Mouse (Mus musculus) forebrain, embryonic 12.5 days (tissue): ENCODE data around the gene Dnah11. TPM values are rescaled to one million over a fixed set of nuclear protein-coding genes. Genes with fewer than 3 reads are reported as not detected.

ENCODE experiments used
- ATAC-seq: fragments of 200-750 bp; cut with Nextera tagmentation; 2 replicates; pipeline ENCODE4 v1.8.0; 2017; ENCODE audit warnings: moderate TSS enrichment; ENCODE audit not compliant: low FRiP score
- H3K27ac ChIP-seq: fragments of 300-500 bp; sonication (generic); 2 replicates; pipeline ENCODE4 v1.5.1; 2016; ENCODE audit warnings: mild to moderate bottlenecking
- H3K27me3 ChIP-seq: fragments of 300-500 bp; sonication (generic); 2 replicates; pipeline ENCODE4 v1.6.1; 2016; ENCODE audit warnings: mild to moderate bottlenecking
- H3K36me3 ChIP-seq: fragments of 300-500 bp; sonication (generic); replicated peaks from 2 replicates; pipeline ENCODE4 v1.6.1; 2016; ENCODE audit warnings: mild to moderate bottlenecking
- H3K4me1 ChIP-seq: fragments of 300-500 bp; sonication (generic); 2 replicates; pipeline ENCODE4 v1.6.1; 2016
- H3K4me2 ChIP-seq: fragments of 300-500 bp; sonication (generic); 2 replicates; pipeline ENCODE4 v1.6.1; 2016; ENCODE audit warnings: mild to moderate bottlenecking, moderate library complexity
- H3K4me3 ChIP-seq: fragments of 300-500 bp; sonication (generic); replicated peaks from 2 replicates; pipeline ENCODE4 v1.5.1; 2016; ENCODE audit warnings: mild to moderate bottlenecking
- H3K9ac ChIP-seq: fragments of 300-500 bp; sonication (generic); 2 replicates; pipeline ENCODE4 v1.6.1; 2016; ENCODE audit warnings: mild to moderate bottlenecking
- H3K9me3 ChIP-seq: fragments of 300-500 bp; sonication (generic); 2 replicates; pipeline ENCODE4 v1.6.1; 2016
- WGBS: fragments of 180-500 bp; shearing (Covaris S2); methylation state at CpG from one replicate; pipeline ENCODE4 v1.1.7; 2016; 5-methylcytosine and 5-hydroxymethylcytosine counted together
- polyA plus RNA-seq: library from polyadenylated mRNA; unstranded; fragments of >200 nt; fragmentation: Nextera tagmentation; extraction: Ambion mirVana; gene quantifications from 2 replicates; pipeline ENCODE4 v1.2.1, GENCODE M21; 2016

The Dnah11 gene
- polyA plus RNA-seq: 0.15 and 0.81 TPM in 2 replicates

DNA sequence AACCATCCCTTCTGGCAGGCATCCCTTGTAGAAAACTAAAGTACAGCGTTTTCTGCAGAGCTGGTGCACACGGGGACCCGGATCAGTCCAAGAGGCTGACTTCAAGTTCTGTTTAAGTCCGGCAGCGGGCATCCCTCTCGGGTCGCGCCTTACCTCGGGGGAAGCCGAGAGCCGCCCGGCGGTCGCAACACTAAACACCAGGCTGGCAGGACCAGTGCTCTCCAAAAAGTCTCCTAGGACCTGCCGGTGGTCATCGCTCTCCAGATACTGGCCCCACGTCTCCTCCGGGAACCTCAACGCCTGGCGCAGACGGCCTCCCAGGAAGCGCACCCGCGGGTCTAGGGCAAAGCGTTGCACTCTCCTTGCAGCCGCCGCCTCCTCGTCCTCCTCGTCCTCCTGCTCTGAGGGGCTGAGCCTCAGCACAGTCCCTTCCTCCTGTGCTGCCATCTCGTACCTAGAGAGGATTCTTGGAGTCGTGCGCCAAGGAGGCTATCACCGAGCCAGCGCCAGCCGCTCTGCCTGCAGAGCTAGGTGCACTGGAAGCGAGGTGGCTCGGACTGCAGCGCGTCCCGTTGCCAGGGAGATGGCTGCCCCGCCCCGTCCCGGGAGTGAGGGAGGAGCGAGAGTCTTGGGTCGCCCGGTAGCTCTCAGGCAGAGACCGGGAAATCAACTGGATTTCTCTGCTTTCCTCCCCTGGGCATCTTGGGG is at the start of gene Dnah11:
Gene Dnah11, minus strand, starts transcription at position 658 of the 708 bp plus-strand sequence.
- Histone ChIP-seq H3K9me3 (no peaks in the 10 kb centered on the region), H3K27ac (no peak within 1 kb of the TSS), H3K9ac (peak within 1 kb of the TSS; percentile 45), H3K27me3 (peaks cover 49% of the 10 kb centered on the region), H3K4me2 (peak within 1 kb of the TSS; percentile 95), H3K4me3 (peak within 1 kb of the TSS; percentile 52), H3K4me1 (peaks cover 6% of the 10 kb centered on the region; the same call in 1 of the 2 replicates), H3K36me3 (no peaks in the 10 kb centered on the region)
- ATAC-seq: peak; percentile 99
- WGBS: under 1% methylated on average over 47 of the region's 47 CpGs

DNA sequence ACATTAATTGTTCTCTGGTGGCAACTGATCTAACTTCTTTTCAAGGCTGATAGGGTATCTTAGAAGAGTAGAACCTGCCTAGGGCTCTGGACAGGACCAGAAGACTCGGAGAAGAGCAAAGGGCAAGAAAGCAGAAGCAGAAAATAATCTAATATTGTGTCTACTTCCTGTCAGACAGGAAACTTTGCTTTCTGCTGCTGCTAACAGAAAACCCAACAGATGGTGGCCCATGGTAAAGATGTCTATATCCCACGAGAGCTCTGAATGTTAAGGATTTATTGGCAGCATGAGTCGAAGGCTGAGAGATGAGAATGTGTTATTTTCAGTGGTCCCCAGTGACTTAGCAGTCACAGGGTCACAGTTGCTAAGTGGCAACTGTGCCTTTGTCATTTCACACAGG is 22.3 kb upstream of the Dnah11 start:
- no peak overlapping the region for H3K4me2 ChIP-seq
- no peaks in the 10 kb centered on the region for H3K27me3 ChIP-seq
- H3K9me3 ChIP-seq: no peaks in the 10 kb centered on the region
- no peak overlapping the region for H3K4me3 ChIP-seq
- H3K9ac ChIP-seq: no peak overlapping the region
- no peak overlapping the region for H3K27ac ChIP-seq
- H3K36me3 ChIP-seq: no peaks in the 10 kb centered on the region
- no peak for ATAC-seq
- 69% methylated on average over 3 of the region's 3 CpGs for WGBS
- H3K4me1 ChIP-seq: 0 out of 2 replicates have a peak, but pooled peaks cover 3% of the 10 kb centered on the region

DNA sequence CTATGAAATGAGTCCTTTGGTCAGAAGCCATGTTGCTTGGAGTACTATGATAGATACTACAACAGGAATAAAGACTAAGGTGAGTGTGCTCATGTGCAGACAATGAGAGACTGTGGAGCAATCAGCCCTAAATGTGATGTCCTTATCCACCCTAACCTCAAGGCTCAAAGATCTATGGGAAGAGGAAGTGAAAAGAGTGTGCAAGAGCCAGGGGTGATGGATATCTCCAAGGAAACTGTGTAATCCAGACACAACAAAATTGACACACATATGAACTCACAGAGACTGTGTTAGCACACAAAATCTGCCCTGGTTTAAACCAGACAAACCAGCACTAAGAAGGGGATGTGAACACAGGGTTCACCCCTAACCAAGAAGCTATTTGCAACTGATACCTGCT is 21.2 kb upstream of the Dnah11 start:
- no peak for ATAC-seq
- Histone ChIP-seq H3K36me3 (no peaks in the 10 kb centered on the region), H3K9ac (no peak overlapping the region)

DNA sequence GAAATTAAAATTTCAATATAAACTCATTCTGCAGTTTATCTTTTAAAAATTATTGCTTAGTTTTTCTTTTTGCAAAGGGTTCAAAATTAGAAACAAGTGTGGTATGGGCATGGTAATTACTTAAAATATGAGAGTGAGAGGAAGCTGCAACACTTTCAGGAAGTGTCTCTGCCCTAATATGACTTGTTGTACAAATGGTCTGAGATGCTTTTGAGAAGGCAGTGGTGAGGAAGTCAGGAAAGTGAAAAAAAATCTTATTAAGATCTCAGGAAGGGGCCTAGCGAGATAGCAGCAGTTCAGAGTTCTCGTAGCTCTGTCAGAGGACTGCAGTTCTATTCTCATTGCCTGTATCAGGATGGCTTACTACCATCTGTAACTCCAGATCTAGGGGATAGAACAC is 13.3 kb upstream of the Dnah11 start:
- H3K27ac ChIP-seq: no peak overlapping the region
- no peak overlapping the region for H3K9ac ChIP-seq
- no peaks in the 10 kb centered on the region for H3K27me3 ChIP-seq
- no peak overlapping the region for H3K4me3 ChIP-seq
- no peak overlapping the region for H3K4me2 ChIP-seq
- WGBS: 97% methylated on average over 2 of the region's 2 CpGs
- ATAC-seq: no peak
- no peaks in the 10 kb centered on the region for H3K9me3 ChIP-seq
- H3K4me1 ChIP-seq: no peaks in the 10 kb centered on the region
- no peaks in the 10 kb centered on the region for H3K36me3 ChIP-seq

More for the DNA sequence above, 21.2 kb upstream of the Dnah11 start:
- H3K4me2 ChIP-seq: no peak overlapping the region
- no peak overlapping the region for H3K4me3 ChIP-seq
- H3K9me3 ChIP-seq: no peaks in the 10 kb centered on the region
- no peaks in the 10 kb centered on the region for H3K27me3 ChIP-seq
- H3K4me1 ChIP-seq: 0 out of 2 replicates have a peak, but pooled peaks cover 3% of the 10 kb centered on the region
- H3K27ac ChIP-seq: no peak overlapping the region

DNA sequence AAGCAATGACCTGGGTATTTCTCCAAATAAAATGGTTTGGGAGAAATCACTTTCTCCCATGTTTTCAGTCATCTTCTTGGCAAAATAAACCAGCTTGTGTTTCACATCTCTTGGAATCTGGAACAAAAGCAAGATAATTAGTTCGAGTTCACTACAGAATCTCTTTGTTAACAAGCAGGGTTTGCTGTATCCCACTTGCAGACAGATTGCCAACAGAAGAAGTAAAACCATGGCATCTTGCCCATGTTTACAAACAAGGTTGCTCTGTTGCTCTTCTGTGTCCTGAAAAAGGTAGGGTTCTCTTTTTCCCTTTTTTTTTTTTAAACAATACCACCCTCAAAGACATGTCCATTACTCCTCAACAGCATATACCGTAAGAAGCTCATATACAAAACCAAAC is 2.3 kb downstream of the Dnah11 start:
- Histone ChIP-seq H3K27me3 (peaks cover 58% of the 10 kb centered on the region), H3K9ac (no peak overlapping the region), H3K9me3 (no peaks in the 10 kb centered on the region), H3K4me1 (peaks cover 6% of the 10 kb centered on the region; the same call in 1 of the 2 replicates), H3K36me3 (no peaks in the 10 kb centered on the region), H3K27ac (no peak overlapping the region), H3K4me3 (no peak overlapping the region), H3K4me2 (no peak overlapping the region)
- ATAC-seq: no peak
- WGBS: 55% methylated on average over 2 of the region's 2 CpGs

DNA sequence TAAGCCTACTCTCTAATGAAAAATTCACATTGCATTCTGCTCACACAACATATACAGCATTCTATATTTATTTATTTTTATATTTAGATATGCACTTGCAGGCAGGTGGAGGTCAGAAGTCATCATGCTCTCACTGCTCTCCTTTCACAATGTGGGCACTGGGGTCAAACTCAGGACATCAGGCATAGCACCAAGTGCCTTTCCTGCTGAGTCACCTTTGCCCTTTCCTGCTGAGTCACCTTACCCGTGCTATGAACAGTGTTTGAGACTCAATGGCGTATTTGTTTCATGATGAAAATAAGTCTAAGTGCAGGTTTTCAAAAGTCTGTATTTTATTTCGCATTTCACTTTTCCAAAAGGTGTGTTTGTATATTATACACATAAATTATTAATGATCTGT is 9.3 kb downstream of the Dnah11 start:
- Histone ChIP-seq H3K27me3 (peaks cover 40% of the 10 kb centered on the region), H3K4me1 (peaks cover 13% of the 10 kb centered on the region), H3K9ac (no peak overlapping the region), H3K9me3 (no peaks in the 10 kb centered on the region), H3K4me2 (no peak overlapping the region), H3K27ac (no peak overlapping the region), H3K36me3 (no peaks in the 10 kb centered on the region), H3K4me3 (no peak overlapping the region)
- no peak for ATAC-seq
- 70% methylated on average over 3 of the region's 3 CpGs for WGBS

DNA sequence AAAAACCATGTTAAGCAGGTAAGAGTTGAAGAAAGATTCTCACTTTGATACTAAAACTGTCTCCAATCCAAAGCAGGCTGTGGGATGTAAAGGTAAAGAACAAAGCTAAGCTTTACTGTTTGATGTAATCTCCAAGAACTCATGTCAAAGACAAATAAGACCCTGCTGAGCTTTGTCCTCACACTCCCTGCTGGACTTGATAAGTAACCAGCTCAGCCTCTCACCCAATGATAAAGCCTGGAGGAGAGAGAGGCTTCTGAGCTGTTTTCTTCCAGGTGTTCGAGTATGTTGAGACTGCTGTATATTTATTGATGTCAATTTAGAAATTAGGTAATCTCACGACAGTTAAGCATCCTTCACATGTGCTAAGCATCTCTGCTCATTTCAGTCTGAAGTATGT is 11.2 kb downstream of the Dnah11 start:
- Histone ChIP-seq H3K27me3 (peaks cover 25% of the 10 kb centered on the region), H3K27ac (no peak overlapping the region), H3K9me3 (no peaks in the 10 kb centered on the region), H3K4me2 (no peak overlapping the region), H3K36me3 (no peaks in the 10 kb centered on the region), H3K9ac (no peak overlapping the region), H3K4me3 (no peak overlapping the region), H3K4me1 (peaks cover 13% of the 10 kb centered on the region)
- ATAC-seq: no peak
- WGBS: 31% methylated on average over 2 of the region's 2 CpGs

DNA sequence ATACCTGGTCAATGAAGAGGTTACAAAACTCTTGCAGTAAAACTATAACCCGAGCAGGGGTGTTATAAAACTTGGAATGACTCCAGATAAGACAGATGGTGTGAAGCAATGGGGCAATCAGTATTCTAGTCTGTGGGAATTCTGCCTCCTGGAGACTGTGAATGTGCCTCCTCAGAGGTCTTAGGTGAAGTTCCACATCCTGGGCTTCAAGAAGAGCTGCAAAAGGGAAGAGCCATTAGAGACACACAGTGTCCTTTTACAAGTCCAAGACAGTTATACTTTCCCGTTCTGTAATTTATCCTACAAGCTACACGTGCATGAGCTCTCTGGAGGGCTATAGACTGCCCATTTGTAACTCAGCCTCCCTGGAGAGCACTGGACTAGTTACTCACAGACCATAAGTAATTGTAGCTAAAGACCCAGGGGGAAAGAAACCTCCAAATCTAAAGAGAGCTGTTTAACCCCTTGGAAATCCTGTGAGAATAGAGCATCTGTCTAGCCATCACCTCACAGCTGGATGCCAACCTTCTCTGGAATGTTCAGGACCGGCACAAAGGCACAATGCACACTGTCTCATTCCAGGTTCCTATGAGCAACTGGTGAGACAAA is 11.9 kb downstream of the Dnah11 start:
- WGBS: 9% methylated on average over 4 of the region's 4 CpGs
- Histone ChIP-seq H3K9ac (no peak overlapping the region), H3K4me2 (no peak overlapping the region), H3K27ac (no peak overlapping the region), H3K36me3 (no peaks in the 10 kb centered on the region), H3K9me3 (no peaks in the 10 kb centered on the region), H3K4me3 (no peak overlapping the region), H3K4me1 (peaks cover 13% of the 10 kb centered on the region), H3K27me3 (peaks cover 27% of the 10 kb centered on the region)
- peak; percentile 30; the same call in 1 of the 2 replicates for ATAC-seq

DNA sequence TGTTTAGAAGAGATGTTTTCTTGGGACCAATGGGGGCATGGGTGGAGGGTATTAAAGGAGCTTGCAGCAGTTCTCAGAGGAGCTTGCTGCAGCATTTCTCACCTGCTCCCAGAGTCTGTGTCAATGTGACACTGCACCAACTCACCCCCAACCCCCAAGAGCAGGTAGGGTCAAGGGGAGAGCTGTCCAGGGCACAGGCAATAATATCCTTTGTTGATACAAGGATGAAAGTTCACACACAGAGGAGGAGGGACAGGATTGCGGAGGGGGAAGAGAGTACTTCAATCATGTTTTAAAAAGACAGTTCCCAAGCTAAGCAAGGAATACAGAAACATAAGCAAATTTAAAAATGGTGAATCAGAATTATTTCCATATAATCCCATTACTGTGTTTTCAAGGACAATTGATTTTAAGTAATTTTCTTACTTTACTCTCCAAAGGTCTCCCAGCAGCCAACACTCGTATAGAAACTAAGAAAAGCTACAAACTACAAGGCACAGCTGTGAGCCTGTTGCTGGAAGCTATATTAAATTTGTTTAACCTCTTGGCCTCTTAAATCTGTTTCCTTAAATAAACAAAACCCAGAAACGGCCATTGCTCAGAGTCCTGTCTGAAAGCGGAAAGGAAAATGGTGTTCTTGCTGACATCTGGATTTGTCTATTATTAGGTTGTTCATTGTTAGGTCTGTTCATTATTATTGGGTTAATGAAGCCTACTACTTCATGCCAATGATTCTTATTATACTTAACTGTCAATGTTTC is 12.5 kb downstream of the Dnah11 start:
- Histone ChIP-seq H3K27me3 (peaks cover 26% of the 10 kb centered on the region), H3K36me3 (no peaks in the 10 kb centered on the region), H3K4me2 (no peak overlapping the region), H3K4me3 (no peak overlapping the region), H3K4me1 (peaks cover 13% of the 10 kb centered on the region), H3K9me3 (no peaks in the 10 kb centered on the region), H3K9ac (no peak overlapping the region), H3K27ac (no peak overlapping the region)
- WGBS: 29% methylated on average over 4 of the region's 4 CpGs
- peak; percentile 51; the same call in 1 of the 2 replicates for ATAC-seq

DNA sequence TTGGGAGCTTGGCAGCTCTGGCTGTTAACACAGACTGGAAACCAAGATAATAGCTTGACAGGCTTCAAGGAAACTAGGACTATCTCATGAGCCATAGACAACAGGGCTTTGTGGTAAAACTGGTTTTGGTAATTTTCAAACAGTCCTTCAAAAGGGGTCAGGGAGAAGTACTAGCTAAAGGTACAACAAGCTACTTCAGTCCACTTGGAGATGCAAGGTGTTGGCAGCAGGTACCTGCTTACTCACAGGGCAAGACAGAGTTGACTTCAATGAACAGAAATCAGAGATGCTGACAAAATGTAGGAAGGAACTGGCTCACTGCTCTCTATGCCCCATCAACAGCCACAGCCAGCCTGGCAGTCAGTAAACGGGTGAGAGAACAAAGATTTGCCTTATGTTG is 14.1 kb downstream of the Dnah11 start:
- H3K4me1 ChIP-seq: peaks cover 13% of the 10 kb centered on the region
- H3K27me3 ChIP-seq: peaks cover 23% of the 10 kb centered on the region
- no peak overlapping the region for H3K4me2 ChIP-seq
- H3K36me3 ChIP-seq: no peaks in the 10 kb centered on the region
- no peak overlapping the region for H3K4me3 ChIP-seq
- no peak for ATAC-seq
- WGBS: 87% methylated on average over 1 of the region's 1 CpGs
- no peaks in the 10 kb centered on the region for H3K9me3 ChIP-seq
- no peak overlapping the region for H3K27ac ChIP-seq
- no peak overlapping the region for H3K9ac ChIP-seq

DNA sequence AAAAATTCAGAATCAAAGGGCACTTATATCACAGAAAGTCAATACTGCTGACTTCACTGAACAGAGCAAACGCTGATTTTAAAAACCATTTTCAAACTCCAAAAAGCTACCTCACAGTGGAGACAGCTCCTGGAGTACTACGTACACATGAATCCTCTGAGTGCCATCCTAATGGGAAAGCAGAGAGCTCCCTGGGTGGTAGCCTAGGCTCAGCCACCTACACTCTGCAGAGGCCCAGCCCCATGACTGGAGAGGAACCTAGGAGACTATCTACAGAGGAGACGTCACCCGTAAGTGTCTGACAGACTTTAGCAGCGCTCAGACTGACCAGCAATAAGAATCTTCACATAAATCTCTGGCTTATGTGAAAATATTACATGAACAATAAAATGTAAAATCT is 21.1 kb downstream of the Dnah11 start:
- Histone ChIP-seq H3K36me3 (no peaks in the 10 kb centered on the region), H3K27me3 (0 out of 2 replicates have a peak, but pooled peaks cover 4% of the 10 kb centered on the region), H3K4me3 (no peak overlapping the region), H3K9ac (no peak overlapping the region), H3K4me1 (no peaks in the 10 kb centered on the region), H3K27ac (no peak overlapping the region), H3K9me3 (no peaks in the 10 kb centered on the region), H3K4me2 (no peak overlapping the region)
- no peak for ATAC-seq
- 93% methylated on average over 5 of the region's 5 CpGs for WGBS

DNA sequence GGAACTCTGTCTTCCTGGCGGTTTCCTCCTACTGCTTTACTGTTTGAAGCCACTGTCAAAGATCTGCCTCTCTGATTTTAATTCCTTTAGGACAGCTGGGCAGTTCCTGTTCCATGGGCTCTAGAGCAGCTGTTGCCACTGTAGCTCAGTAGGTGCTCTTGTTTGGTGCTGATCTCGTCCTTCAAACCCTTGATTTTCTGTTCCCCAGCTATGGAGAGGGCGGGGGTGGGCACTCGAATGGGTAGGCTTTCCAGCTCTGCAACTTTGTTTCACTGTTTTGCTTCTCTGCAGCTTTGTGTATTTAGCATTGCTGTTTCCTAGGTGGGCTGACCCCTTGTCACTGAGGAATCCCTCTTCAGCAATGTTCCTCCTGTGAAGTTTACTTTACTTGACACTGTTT is 34.1 kb downstream of the Dnah11 start:
- no peak overlapping the region for H3K4me3 ChIP-seq
- ATAC-seq: no peak
- H3K9me3 ChIP-seq: no peaks in the 10 kb centered on the region
- no peaks in the 10 kb centered on the region for H3K27me3 ChIP-seq
- no peaks in the 10 kb centered on the region for H3K36me3 ChIP-seq
- H3K4me2 ChIP-seq: no peak overlapping the region
- H3K9ac ChIP-seq: no peak overlapping the region
- no peak overlapping the region for H3K27ac ChIP-seq
- 45% methylated on average over 4 of the region's 4 CpGs for WGBS
- H3K4me1 ChIP-seq: no peaks in the 10 kb centered on the region
